Mouse (Mus musculus): ENCODE measurements around the gene Hmx1. TPM values are rescaled to one million over a fixed set of nuclear protein-coding genes. Genes with fewer than 3 reads are reported as not detected.

Gene Hmx1
- not detected in 2 replicates for total RNA-seq (2023)

DNA sequence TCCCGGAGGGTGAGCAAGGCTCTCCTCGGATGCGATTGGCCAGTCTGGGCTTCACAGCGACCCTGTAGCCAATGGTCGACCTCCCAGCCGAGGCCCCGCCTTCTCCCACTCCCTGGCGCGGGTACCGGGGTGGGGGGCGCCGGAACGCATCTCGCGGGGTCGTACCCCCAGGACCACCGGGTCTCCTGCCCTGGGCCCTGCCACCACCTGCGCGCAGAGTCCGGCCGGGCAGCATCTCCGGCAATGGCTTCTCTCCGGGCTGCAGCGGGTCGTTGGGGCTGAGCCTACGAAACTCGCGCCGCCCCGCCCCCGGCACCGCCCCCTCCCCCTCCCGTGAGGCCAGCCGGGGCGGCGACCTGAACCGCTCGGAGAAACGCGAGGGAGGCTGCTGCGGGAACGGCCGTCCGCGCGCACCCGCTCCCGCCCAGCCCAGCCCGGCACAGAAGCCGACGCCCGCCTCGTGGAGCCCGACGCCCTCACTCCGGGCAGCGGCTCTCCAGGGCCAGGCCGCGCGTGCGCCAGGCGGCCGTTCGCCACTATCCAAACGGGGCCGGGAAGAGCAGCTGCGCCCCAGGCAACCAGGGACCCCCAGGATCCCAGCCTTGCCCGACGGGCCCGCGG is at the start of gene Hmx1:
Gene Hmx1, plus strand, starts transcription at position 618 of the 621 bp plus-strand sequence.

Other genes starting within 250 kb of the Hmx1 start
- not detected in 2 replicates for gene Adra2c, start 110.8 kb upstream of the Hmx1 start, total RNA-seq (2023)
- gene Cpz, start 136.6 kb downstream of the Hmx1 start, total RNA-seq (2023) = 0.18 and 0.19 TPM in 2 replicates
- 6.2 and 6.3 TPM in 2 replicates for gene Trmt44, start 186.0 kb downstream of the Hmx1 start, total RNA-seq (2023)
- 181 and 220 TPM in 2 replicates for gene Acox3, start 193.9 kb downstream of the Hmx1 start, total RNA-seq (2023)

Measured in neutrophil, adult 65 days (primary cell).